ENCODE assay signal across 7 mouse cellular contexts in genomic region chr5:98185806-98186751, GRCm38 (mm10). TPM values are rescaled to one million over a fixed set of nuclear protein-coding genes. Genes with fewer than 3 reads are reported as not detected.
DNase-seq lines count a peak whose midpoint lies in the region; ATAC-seq and TF ChIP-seq lines count a peak whose summit lies in the region.

No protein-coding gene starts in this region.

- H3K4me1 ChIP-seq in spleen, adult 2 months (ENCODE audit: control insufficient read depth, insufficient read depth, insufficient read length): peaks cover 10% of the 10 kb centered on the region
- H3K4me1 ChIP-seq in heart, embryonic 13.5 days: peaks cover 34% of the 10 kb centered on the region
- H3K4me1 ChIP-seq in limb, embryonic 13.5 days: peaks cover 29% of the 10 kb centered on the region
- peaks cover 7% of the 10 kb centered on the region; the same call in 1 of the 2 replicates for H3K4me1 ChIP-seq in neural tube, embryonic 11.5 days (ENCODE audit: control insufficient read depth, insufficient read depth, low read length)

- no peaks in the 10 kb centered on the region for H3K9me3 ChIP-seq in heart, embryonic 13.5 days
- H3K9me3 ChIP-seq in limb, embryonic 13.5 days: no peaks in the 10 kb centered on the region
- no peaks in the 10 kb centered on the region for H3K9me3 ChIP-seq in neural tube, embryonic 11.5 days (ENCODE audit: control insufficient read depth, low read length)

- TF ChIP-seq CTCF in spleen, adult 2 months (IDR thresholded peaks at IDR 0.05; ENCODE audit: extremely low read depth, insufficient read depth, insufficient read length, insufficient replicate concordance): no peak

- TF ChIP-seq POLR2A in spleen, adult 2 months (IDR thresholded peaks at IDR 0.05; ENCODE audit: low read depth, low read length): no peak

- H3K36me3 ChIP-seq in spleen, adult 2 months (ENCODE audit: control insufficient read depth, insufficient read depth, low read length): no peaks in the 10 kb centered on the region
- no peaks in the 10 kb centered on the region for H3K36me3 ChIP-seq in heart, embryonic 13.5 days
- H3K36me3 ChIP-seq in limb, embryonic 13.5 days: no peaks in the 10 kb centered on the region
- no peaks in the 10 kb centered on the region for H3K36me3 ChIP-seq in neural tube, embryonic 11.5 days (ENCODE audit: control insufficient read depth, insufficient read depth, low read length)

- peak overlapping the region; percentile 74 for H3K9ac ChIP-seq in heart, embryonic 13.5 days
- H3K9ac ChIP-seq in limb, embryonic 13.5 days: peak overlapping the region; percentile 65
- H3K9ac ChIP-seq in neural tube, embryonic 11.5 days (ENCODE audit: low read length): peak overlapping the region; percentile 66

- H3K27me3 ChIP-seq in spleen, adult 2 months (ENCODE audit: control insufficient read depth, insufficient read depth, low read length): peaks cover 40% of the 10 kb centered on the region
- H3K27me3 ChIP-seq in heart, embryonic 13.5 days (replicated peaks): peaks cover 97% of the 10 kb centered on the region
- H3K27me3 ChIP-seq in limb, embryonic 13.5 days: peaks cover 94% of the 10 kb centered on the region
- peaks cover 72% of the 10 kb centered on the region for H3K27me3 ChIP-seq in neural tube, embryonic 11.5 days (ENCODE audit: control insufficient read depth, insufficient read depth, low read length)

- peak overlapping the region; percentile 60 for H3K4me3 ChIP-seq in spleen, adult 2 months (ENCODE audit: extremely low read depth, insufficient read depth, insufficient read length)
- H3K4me3 ChIP-seq in heart, embryonic 13.5 days: peak overlapping the region; percentile 57
- peak overlapping the region; percentile 57 for H3K4me3 ChIP-seq in limb, embryonic 13.5 days
- peak overlapping the region; percentile 57 for H3K4me3 ChIP-seq in neural tube, embryonic 11.5 days (ENCODE audit: low read depth, low read length)

- 2% methylated on average over 90 of the region's 106 CpGs for WGBS in spleen, adult 2 months
- WGBS in heart, embryonic 13.5 days: under 1% methylated on average over 62 of the region's 106 CpGs
- under 1% methylated on average over 73 of the region's 106 CpGs for whole genome bisulfite sequencing in limb, embryonic 13.5 days
- under 1% methylated on average over 82 of the region's 106 CpGs for WGBS in neural tube, embryonic 11.5 days

- no peak overlapping the region for H3K27ac ChIP-seq in spleen, adult 2 months (ENCODE audit: insufficient read depth, low read length)
- no peak overlapping the region for H3K27ac ChIP-seq in heart, embryonic 13.5 days (replicated peaks)
- H3K27ac ChIP-seq in limb, embryonic 13.5 days: no peak overlapping the region
- peak overlapping the region; percentile 60 for H3K27ac ChIP-seq in neural tube, embryonic 11.5 days (ENCODE audit: low read depth, low read length)

- DNase-seq in spleen, adult 2 months (ENCODE audit: low read depth in 1 of 2, low spot score in 2 of 2): no peak
- no peak for DNase-seq in spleen, postnatal 14 days (ENCODE audit: low spot score in 2 of 2)
- DNase-seq in cerebellum, postnatal 25 days: peak; percentile 53 to 64
- peak; percentile 65 for DNase-seq in neural tube, embryonic 11.5 days (ENCODE audit: low spot score)
- DNase-seq in urinary bladder, adult 18-20 months (ENCODE audit: low spot score in 2 of 2): no peak

- H3K4me2 ChIP-seq in heart, embryonic 13.5 days: peak overlapping the region; percentile 93
- peak overlapping the region; percentile 88 for H3K4me2 ChIP-seq in limb, embryonic 13.5 days (replicated peaks)
- H3K4me2 ChIP-seq in neural tube, embryonic 11.5 days (ENCODE audit: low read depth): peak overlapping the region; percentile 91

- ATAC-seq in heart, embryonic 13.5 days (ENCODE audit: extremely low read depth, insufficient number of reproducible peaks, low FRiP score, low TSS enrichment): peak; percentile 25; the same call in 1 of the 2 replicates
- ATAC-seq in limb, embryonic 13.5 days (ENCODE audit: low FRiP score, low read depth): peak; percentile 18; the same call in 1 of the 2 replicates
- 0 out of 2 replicates have a peak, but pooled peaks have one; percentile 8 for ATAC-seq in neural tube, embryonic 11.5 days (ENCODE audit: insufficient read depth, low FRiP score, low TSS enrichment)

RNA-seq across cellular contexts. Expression of gene Prdm8, which starts 19.1 kb away (rescaled TPM):
- 0.02 TPM in 1 of 2 replicates, not detected in the other for polyA plus RNA-seq in spleen, adult 2 months (2012; rRNA removed)
- polyA plus RNA-seq in heart, embryonic 13.5 days (2015; fragmentation: Nextera tagmentation; extraction: Ambion mirVana): 0.05 and 0.08 TPM in 2 replicates
- polyA plus RNA-seq in limb, embryonic 13.5 days (2015; fragmentation: Nextera tagmentation; extraction: Ambion mirVana): 0.09 and 0.27 TPM in 2 replicates
- 5.9 and 6.1 TPM in 2 replicates for polyA plus RNA-seq in neural tube, embryonic 11.5 days (2014; fragmentation: Nextera tagmentation; extraction: Ambion mirVana)

Comparison
In these comparisons a context has a peak if more than half of its experiments do, and no peak if none do; other contexts are left out.
1. DNase-seq: peak in cerebellum, postnatal 25 days (2 of 2) and neural tube, embryonic 11.5 days (single experiment); none in spleen, adult 2 months (0 of 2), spleen, postnatal 14 days (0 of 2) and urinary bladder, adult 18-20 months (0 of 2).
2. Peak in every context shown above with its lines, with median percentiles within 50 percentile points of each other: H3K4me3 ChIP-seq, ATAC-seq, H3K4me2 ChIP-seq and H3K9ac ChIP-seq.